Mouse (Mus musculus): ENCODE data around the gene Tbxas1.

Tbxas1 gene

DNA sequence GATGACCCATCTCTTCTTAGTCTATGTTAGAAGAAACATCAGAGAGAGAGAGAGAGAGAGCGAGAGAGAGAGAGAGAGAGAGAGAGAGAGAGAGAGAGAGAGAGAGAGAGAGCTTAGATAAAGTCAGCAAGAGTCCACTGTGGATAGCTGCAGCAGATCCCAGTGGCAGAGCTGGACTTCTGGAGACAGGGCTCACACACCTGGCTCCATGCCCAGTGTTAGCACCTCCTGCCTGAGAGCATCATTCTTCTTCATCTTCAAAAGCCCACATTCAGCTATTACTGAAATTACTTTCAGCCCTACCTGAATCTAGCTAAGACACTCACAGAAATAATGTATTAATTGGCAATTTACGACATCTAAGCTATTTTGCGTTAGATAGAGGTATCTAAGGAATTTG, 85.2 kb downstream of the Tbxas1 start:
- DNase-seq (ENCODE audit: low read depth, low spot score), result no peak

DNA sequence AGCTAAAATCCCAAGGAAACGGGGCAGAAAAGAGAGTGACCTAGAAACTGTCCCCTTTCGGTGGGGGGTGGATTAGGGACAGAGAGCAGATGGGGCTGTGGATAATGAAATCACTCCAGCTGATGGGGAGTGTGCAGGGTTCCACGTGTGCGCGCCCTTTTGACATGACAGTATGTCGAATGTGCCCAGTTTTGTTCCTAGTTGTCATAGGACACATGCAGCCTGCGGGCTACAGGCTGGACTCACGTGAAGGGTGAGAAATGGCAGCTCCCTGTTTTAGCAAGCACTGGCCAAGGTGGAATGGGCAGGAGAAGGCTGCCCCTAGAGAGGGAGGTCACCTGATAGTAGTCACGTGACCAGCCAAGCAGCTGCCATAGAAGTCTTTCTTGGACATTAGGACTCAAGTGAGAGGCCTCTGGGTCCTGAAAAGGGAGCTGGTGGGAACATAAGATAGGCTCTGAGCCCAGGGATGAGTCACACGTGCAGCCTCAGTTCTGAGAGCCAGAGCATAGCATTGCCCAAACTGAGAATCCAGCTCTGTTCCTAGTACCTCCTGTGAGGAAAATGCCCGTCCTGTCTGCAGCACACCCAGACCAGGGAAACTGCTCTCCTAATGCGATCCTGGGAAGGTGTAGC, 85.7 kb downstream of the Tbxas1 start:
- DNase-seq (ENCODE audit: low read depth, low spot score), result peak; percentile 11

DNA sequence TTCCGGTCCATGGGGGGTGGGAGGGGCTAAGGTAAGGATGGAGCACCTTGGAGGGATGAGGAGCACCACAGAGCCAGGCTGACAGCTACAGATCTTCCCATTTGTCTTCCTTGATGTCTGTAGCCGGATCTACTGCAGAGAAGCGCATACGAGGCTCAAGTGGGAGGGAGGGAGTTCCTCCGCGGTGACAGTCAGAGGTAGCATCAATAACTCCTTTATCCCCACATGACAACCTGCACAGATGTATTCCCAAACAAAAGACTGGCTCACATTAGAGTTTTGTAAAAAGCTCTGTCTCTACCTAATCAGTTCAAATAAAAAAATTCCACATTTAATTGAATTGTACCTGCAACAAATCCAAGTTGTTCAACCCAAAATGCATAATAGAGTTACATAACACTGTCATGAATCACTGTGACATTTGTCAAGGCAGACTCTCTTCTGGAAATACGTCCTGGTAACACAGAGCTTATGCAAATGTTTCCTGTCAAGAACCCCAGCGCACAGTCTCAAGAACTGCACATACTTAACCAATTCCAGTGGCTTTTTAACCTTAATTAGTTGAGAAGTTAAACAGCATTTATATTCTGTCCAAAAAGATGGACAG, 86.3 kb downstream of the Tbxas1 start:
- no peak for DNase-seq (ENCODE audit: low read depth, low spot score)

DNA sequence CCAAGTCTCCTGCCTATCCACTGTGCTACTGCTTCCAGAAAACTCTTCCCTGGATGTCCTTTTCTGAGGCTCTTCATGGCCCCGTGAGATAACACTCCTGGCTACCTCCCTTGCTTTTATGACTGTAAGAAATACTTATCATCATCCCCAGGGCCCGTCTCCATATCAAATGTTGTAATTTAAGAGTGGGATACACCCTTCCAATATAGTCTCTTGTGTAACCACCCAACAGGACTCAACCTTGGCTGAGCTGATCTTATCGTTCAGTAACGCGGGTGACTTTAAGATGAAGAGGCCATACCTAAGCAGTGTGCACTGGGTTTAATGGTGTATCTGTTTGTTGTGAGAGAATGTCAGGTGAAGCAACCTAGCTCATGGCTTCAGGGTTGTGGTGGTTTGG, 91.6 kb downstream of the Tbxas1 start:
- DNase-seq (ENCODE audit: low read depth, low spot score), result no peak

DNA sequence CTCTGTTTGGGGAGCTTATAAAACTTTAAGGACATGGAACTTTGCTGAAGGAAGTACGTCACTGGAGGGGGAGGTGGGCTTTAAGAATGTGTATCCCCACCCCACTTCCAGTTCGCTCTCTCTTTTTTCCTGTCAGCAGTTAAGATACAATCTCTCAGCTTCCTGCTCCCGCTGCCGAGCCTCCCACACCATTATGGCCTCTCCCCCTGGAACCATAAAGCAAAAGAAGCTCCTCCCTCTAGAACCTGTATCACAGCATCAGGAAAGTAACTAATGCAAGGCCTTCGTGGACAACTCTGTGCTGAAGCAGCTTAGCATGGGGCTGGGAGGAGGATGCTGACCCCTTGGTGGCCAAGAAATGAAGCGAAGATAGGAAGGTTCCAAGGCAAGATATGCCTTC, 92.1 kb downstream of the Tbxas1 start:
- no peak for DNase-seq (ENCODE audit: low read depth, low spot score)

DNA sequence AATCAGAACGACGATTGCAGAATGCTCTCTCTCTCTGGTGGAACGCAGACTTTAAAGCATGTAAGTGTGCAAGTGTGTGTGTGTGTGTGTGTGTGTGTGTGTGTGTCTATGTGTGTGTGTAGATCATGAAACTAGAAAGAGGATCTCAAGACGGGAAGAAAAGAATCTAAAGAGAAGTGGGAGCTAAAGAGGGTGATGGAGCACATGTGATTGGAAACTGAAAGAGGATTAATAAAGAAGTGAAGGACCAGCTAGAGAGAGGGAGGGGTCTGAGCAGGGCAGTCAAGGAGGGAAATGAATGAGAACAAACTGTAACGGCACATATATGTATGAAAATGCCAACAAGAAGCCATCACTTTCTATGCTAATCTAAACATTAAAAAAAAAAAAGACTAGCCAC, 92.8 kb downstream of the Tbxas1 start:
- DNase-seq (ENCODE audit: low read depth, low spot score), result no peak

DNA sequence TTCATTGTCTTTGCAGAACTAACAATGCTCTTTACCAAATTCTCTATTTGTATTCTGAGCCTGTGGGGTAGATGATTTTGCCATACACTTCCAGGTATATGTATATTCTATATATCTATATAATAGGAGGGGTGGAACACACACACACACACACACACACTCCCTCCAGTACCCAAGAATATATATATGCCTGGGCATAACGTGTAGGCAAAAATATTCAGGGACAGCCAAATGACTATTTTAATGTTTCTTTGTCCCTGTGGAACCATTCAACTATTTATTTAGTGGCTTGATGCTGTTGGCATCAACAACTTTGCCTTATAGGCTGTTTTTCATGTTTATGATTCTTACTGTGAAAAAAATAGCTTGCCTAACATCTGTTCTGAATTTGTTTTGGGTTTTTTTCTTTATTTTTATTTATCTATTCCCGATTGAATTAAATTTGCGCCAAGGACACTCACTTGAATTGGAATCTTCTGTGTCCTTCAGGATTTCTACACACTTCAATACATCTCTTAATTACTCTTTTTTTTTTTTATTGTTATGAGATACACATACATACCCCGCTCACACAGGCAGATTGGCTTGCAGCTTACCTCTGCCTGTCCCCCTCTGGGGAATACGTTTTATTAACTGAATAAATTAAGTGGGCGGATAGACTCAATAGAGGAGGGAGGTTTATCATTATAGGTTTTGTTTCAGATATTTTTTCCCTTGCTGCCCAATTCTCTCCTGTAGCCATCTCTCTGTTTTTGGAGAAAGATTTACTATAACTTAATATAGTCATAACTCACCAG, 94.9 kb downstream of the Tbxas1 start:
- no peak for DNase-seq (ENCODE audit: low read depth, low spot score)

DNA sequence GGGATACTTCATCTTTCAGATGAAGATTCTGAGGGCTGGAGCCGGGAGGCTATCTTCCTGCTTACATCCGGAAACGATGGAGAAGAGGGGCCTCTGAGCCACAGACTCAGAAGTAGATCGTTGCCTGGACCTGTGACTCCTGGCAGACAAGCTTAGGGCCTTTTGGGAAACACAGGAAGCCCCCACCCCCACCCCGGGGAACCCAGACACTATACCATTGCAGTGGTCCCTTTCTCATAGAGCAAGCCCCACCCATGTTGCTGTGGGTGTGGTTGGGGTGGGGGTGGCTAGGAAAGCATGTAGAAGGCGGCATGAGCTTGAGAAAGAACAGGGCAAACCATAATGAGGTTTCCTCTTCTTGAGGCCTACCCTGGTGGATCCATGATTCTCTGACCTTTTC, 95.6 kb downstream of the Tbxas1 start:
- DNase-seq (ENCODE audit: low read depth, low spot score), result no peak

DNA sequence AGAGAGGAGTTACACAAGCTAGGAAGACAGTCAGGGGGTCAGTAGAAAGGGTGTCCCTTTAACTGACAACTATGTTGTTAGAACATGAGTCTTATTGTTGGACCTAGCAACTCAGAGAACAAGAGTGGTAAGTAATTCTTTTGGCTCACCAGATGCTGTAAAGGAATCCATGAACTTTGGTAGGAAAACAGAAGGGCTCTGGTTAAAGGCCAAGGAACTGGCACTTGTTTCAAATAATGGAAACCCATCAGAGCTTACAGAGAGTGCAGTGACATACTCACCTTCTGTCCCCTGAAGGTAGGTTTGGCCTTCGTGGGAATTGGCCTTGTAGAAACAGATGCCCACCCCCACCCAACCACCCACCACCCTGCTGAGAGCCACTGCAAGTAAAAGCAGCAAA, 97.6 kb downstream of the Tbxas1 start:
- no peak for DNase-seq (ENCODE audit: low read depth, low spot score)

DNA sequence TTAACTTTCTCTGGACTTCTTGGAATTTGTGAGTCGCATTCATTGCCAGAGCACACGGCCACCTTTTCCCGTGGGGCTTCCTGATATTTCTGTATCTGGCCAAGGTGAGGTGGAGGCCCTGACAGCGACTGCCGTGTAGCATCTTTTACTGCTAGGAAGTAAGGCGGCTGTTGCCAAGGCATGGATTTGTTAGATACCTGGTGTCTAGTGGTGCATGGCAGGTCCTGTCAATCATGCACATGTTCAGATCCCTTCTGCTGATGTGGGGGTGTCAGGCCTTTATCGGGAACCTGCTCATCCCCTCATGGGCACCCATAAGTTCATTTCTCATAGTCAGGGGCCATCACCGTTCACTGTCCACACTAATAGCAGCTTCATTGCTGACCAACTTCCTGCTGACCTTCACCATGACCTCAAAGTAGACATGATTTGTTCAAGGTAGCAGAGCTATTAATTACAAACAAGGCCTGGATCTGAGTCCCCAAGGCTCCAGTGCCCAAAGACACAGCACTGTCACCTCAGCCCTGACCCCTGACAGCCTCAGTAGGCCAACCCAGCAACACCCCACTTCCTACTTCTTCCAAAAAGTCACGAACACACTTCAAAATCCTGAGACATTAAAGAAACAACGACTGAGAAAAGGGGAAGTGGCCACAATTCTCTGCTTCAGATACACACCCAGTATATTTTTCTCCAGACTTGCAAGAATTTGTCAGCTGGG, 98.4 kb downstream of the Tbxas1 start:
- no peak for DNase-seq (ENCODE audit: low read depth, low spot score)

DNA sequence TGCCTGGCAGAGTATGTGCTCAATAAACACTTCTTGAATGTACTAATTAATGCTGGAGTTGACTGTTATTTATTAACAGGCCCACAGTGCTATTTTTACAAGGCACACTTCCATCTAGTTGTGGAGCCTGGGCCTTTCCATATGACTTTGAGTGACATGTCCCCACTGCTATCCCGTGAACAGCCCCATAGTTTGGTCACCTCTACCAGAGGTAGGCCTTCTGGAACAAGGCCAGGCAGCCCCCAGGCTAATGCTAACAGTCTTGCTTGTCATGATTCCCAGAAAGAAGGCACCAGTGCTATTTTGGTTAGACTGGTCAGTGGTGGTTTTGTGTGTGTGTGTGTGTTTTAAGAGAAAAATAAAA, 98.9 kb downstream of the Tbxas1 start:
- DNase-seq (ENCODE audit: low read depth, low spot score), result no peak

DNA sequence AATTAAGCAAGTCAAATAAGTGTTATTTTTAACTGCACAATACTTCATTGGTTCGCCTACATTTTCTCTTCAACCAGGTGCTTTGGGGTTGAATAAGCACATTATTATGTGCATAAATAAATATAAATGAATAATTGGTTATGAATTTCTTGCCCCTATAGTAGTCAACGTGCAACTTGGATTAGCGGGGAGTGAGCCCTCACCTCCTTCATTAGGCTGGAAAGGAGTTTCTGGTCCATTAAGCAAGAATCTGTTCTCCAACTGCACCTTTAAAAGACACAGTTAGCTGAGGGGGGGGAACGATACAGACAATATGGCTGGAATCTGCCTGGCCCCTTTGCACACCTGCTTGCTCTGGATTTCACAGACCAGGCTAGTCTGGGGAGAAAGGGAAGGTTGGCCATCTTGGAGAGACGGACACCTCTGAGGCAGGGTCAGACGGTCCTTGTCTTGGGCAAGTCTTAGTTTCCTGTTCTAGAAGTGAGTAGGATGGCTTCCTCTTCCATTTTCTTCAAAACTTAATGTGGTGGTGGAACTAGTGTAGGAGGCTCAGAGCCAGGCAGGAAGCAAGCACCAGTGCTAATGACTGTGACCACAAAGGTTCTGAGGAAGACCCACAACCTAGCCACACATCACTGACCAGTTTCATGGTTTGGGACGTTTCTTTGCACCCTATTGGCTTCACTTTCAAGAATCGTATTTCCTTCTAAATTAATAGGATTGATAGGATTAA, 99.5 kb downstream of the Tbxas1 start:
- DNase-seq (ENCODE audit: low read depth, low spot score), result no peak

DNA sequence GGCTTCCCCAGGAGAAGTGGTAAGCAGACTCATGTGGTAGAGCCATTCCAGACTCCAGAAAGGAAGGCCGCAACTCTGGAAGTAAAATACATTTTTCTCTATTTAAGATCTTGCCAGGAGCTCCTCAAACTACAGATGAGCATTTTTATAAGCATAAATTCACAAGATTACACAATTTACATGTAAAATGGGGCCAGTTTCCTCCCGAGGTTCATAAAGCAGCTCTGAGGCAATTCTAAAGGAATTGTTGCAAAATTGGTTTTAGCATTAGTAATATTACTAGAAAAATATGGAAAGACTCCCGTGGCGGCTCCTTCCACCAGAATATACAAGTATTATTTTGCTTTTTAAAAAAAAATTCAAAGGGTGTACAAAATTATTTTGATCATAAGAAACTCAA, 100.7 kb downstream of the Tbxas1 start:
- no peak for DNase-seq (ENCODE audit: low read depth, low spot score)

DNA sequence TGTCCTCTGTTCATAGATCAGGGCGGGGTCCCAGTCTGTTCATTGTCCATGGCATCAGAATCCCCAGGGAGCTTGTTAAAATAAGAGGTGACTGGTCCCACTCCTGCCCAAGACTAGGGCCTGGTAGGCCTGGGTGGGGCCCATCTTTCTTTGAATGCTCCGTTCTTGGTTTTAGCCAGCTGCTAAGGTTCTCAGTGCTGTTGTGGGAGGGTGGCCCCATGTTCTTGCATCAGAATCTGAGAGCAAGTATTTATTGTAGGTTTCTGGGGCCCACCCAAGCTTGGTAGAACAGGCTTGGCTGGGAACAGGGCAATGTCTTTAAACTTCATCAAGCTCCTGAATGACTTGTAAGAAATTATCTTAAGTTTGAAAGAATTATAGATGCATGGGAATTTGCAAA, 101.2 kb downstream of the Tbxas1 start:
- no peak for DNase-seq (ENCODE audit: low read depth, low spot score)

DNA sequence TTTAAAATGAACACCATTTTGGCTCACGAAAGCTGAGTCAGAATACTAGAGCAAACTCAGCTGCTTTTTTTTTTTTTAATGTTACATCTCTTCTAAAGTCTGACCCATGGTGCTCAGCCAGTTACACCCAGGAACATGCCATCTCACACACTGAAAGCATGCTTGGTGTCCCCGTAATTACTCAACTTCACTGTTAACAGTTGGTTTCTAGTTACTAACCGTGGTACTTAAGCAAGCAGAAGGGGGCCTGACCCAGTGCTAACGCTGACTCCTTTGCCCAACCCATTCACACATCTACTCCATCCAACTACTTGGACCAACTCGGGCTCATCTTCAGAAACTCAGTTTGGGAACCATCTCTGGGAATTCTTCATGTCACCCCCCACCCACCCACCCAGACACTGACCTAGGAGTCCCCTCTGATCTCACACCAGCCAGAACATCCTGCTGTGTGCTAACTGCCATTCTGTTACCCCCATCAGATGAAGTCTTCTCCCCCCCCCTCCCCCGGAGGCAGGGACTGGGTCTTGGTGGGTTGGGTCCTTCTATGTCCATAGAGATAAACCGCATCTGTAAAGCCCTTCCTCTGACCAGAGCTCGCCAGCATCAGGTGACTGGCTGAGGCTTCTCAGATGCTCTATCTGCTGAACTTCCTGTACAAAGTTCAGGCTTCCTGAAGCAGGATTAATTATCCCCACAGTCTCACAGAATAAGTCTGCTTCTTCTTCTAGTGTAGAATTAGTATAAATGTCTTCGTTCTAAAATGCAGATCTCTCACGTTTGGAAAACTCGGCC, 105.9 kb downstream of the Tbxas1 start:
- no peak for DNase-seq (ENCODE audit: low read depth, low spot score)

DNA sequence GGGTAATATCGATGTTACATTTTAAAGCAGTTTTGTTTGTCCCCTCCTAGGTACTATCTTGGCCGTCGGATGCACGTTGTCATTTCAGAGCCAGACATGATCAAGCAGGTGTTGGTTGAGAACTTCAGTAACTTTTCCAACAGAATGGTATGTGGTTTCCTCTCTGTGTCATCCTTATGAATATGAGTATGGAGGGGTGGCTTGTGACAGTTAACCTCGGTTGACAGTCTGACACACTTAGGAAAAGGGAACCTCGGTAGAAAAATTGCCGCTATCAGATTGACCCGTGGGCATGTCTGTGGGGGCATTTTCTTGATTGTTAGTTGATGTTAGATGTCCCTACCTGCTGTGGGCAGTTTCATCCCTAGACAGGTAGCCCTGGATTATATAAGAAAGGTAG, 106.9 kb downstream of the Tbxas1 start:
- DNase-seq (ENCODE audit: low read depth, low spot score), result no peak

DNA sequence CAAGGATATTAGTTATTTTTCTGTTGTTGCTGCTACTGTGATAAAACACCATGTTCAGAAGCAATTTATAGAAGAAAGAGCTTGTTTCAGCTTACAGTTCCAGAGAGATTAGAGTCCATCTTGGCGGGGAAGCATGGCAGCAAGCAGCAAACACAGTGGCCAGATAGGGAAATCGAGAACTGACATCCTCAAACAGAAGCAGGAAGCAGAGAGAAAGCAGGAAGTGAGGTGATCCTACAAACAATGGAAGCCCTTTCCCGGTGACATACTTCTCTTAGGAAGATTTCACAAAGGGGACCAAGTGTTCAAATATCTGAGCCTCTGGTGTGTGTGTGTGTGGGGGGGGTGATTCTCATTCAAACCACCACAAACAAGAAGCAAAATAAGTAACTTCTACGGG, 107.5 kb downstream of the Tbxas1 start:
- no peak for DNase-seq (ENCODE audit: low read depth, low spot score)

DNA sequence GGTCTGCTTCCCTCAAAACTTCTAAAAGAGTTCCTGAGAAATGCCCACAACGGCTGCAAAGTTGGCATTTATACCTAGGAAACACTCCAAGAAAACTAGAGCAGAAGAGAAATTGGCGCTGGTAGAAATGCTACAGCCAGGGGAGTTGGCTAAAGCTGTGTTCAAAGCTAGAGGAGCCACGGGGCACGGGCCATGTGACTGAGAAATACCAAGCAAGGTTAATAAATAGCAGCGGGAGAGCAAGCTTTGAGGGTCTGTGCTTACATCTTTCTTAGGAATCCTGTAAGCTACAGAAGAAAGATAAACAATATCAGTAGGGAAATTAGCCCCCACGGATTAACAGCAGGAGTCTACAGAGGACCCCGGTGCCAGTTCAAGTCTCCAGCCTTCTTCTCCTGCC, 107.9 kb downstream of the Tbxas1 start:
- DNase-seq (ENCODE audit: low read depth, low spot score), result no peak

DNA sequence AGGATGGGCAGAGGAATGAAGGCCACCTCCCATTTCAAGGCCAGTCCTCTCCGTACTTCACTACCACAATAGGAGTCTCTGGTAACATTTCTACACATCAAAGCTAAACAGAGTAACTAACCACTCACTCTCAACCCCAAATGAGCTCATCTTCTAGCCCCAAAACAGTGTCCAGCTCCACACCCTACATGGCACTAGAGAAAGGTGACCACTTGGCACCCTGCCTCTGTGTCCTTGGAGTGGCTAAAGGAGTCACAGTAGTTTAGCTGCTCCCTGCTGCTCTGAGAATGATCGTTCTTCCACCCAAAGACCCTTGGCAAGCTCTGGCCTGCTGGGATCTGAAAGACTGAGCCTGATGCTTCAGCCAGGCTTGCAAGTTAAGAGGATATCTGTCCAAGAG, 109.4 kb downstream of the Tbxas1 start:
- no peak for DNase-seq (ENCODE audit: low read depth, low spot score)

DNA sequence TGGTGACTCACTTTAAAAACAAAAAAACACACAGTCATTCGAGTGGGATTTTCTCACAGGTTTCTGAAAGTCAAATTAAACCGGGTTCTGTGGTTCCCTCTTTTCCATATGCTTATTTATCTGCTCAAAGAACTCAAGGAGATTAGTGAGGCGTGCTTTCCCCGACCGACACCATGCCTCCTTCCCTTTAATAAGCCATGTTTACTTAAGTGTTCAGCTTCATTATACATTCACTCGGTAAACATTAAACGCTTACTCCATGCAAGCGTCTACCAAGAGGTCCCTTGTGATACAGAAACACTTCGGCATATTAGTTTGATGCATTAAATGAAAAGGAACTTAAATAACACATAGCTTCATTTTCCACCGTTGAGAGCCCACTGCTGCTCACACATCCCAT, 111.4 kb downstream of the Tbxas1 start:
- no peak for DNase-seq (ENCODE audit: low read depth, low spot score)

DNA sequence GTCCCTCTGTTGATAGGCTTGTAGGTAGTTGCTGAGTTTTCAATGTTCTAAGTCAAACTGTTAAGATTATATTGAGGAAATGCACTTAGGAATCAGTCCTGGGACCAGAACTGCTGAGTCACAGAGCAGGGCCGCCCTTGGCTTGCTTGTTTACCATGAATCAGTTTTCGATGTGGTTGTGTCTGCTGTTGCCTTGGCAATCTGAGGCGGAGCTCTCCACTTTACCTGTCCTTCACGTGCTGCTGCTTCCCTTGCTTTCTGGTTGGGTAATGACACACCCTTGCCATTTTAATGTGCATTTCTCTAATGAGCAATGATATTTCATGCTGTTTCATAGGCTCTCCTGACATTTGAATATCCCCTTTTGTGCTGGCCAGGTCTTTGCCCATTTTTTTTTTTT, 116.8 kb downstream of the Tbxas1 start:
- peak; percentile 56 for DNase-seq (ENCODE audit: low read depth, low spot score)
